Mouse (Mus musculus) liver, postnatal 0 days (tissue): Measurements from ENCODE around the gene Rarres2.

Experiments used
- CTCF ChIP-seq: sonication (generic); IDR thresholded peaks from 2 replicates; pipeline ENCODE4 v1.5.1; 2016; ENCODE audit warnings: antibody characterized with exemption, low read depth
- EP300 ChIP-seq: IDR thresholded peaks from 2 replicates; pipeline ENCODE4 v1.6.1; 2016; ENCODE audit warnings: antibody characterized with exemption, low read depth, mild to moderate bottlenecking

DNA sequence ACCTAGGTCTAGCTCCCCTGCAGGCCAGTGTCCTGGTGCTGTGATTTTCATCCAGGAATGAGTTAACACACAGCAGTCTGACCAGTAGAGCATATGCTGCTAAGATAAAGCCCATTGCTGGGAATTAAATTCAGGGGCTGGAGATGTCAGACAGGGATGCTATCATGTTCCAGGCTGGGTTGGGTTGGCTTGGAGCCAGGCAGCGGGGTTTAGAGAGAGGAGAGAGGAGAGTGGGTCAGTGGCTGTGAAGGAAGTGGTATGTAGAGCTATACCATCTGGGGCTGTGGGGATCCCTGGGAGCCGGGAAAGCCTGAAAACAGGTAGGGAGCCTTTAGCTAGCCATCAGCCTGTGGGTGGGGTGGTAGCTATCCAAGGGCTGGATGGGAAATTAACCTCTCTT, 41.7 kb downstream of the Rarres2 start:
- TF ChIP-seq CTCF (no peak), EP300 (no peak)
